Mouse (Mus musculus): ENCODE measurements around the gene Syt13.

- no peak for TF ChIP-seq POLR2A (IDR thresholded peaks at IDR 0.05; ENCODE audit: low read depth, low read length)
- no peak for TF ChIP-seq HCFC1 (IDR thresholded peaks at IDR 0.05; ENCODE audit: low read depth, low read length)
- TF ChIP-seq CTCF (conservative IDR thresholded peaks at IDR 0.05 in 1 of 2, IDR thresholded peaks at IDR 0.05 in 1 of 2; ENCODE audit: low read depth in 2 of 2, low read length in 2 of 2): no peak
- no peak for TF ChIP-seq EP300 (IDR thresholded peaks at IDR 0.05; ENCODE audit: low read length)
- TF ChIP-seq MYC (IDR thresholded peaks at IDR 0.05; ENCODE audit: low read depth, low read length): no peak
- TF ChIP-seq ZKSCAN1 (IDR thresholded peaks at IDR 0.05; ENCODE audit: borderline replicate concordance, low read depth, low read length): no peak
- no peak for TF ChIP-seq SIN3A (IDR thresholded peaks at IDR 0.05; ENCODE audit: low read length)
- no peak for TF ChIP-seq ZNF384 (IDR thresholded peaks at IDR 0.05; ENCODE audit: low read depth, low read length)
- TF ChIP-seq MAZ (IDR thresholded peaks at IDR 0.05; ENCODE audit: low read depth, low read length): no peak
These were observed 37.4 kb upstream of the Syt13 start for GRCm38 (mm10) chr2:92877488-92877887.

Measured in CH12.LX (cell line).